Mouse (Mus musculus): ENCODE results near the gene Usp13.

- TF ChIP-seq POLR2A (IDR thresholded peaks at IDR 0.05; ENCODE audit: extremely low read depth, insufficient read depth, low read length) (no peak), CTCF (IDR thresholded peaks at IDR 0.05; ENCODE audit: extremely low read depth, insufficient read depth, low read length) (no peak)
Measured at GRCm38 (mm10) chr3:32979238-32979637, 161.9 kb downstream of the Usp13 start.
